Mouse (Mus musculus) right cerebral cortex, postnatal 4 days (tissue): ENCODE results near the gene Lhfpl2.

Experiments used
- DNase-seq: peaks from one replicate; pipeline ENCODE4 v3.0.0-alpha.2; 2022

Gene Lhfpl2

GRCm38 (mm10) chr13:94180477-94181420 lies 123.2 kb downstream of the Lhfpl2 start:
- no peak for DNase-seq

- DNase-seq = no peak
Measured at GRCm38 (mm10) chr13:94182026-94182425, 124.4 kb downstream of the Lhfpl2 start.

- no peak for DNase-seq
Measured at GRCm38 (mm10) chr13:94183372-94184021, 125.9 kb downstream of the Lhfpl2 start.

GRCm38 (mm10) chr13:94184726-94185456 lies 127.3 kb downstream of the Lhfpl2 start:
- DNase-seq = no peak

GRCm38 (mm10) chr13:94185631-94186030 lies 128.0 kb downstream of the Lhfpl2 start:
- no peak for DNase-seq

- DNase-seq = no peak
Measured at GRCm38 (mm10) chr13:94188200-94189086, 130.8 kb downstream of the Lhfpl2 start.

GRCm38 (mm10) chr13:94190386-94190785 lies 132.8 kb downstream of the Lhfpl2 start:
- DNase-seq = no peak

GRCm38 (mm10) chr13:94193227-94193626 lies 135.6 kb downstream of the Lhfpl2 start:
- DNase-seq = no peak

GRCm38 (mm10) chr13:94198616-94199015 lies 141.0 kb downstream of the Lhfpl2 start:
- no peak for DNase-seq

GRCm38 (mm10) chr13:94199829-94200228 lies 142.2 kb downstream of the Lhfpl2 start:
- DNase-seq = no peak

- DNase-seq = no peak
Measured at GRCm38 (mm10) chr13:94205234-94205633, 147.6 kb downstream of the Lhfpl2 start.

- DNase-seq = no peak
Measured at GRCm38 (mm10) chr13:94207973-94208372, 150.4 kb downstream of the Lhfpl2 start.

GRCm38 (mm10) chr13:94208892-94209291 lies 151.3 kb downstream of the Lhfpl2 start:
- no peak for DNase-seq

GRCm38 (mm10) chr13:94211236-94212119 lies 153.9 kb downstream of the Lhfpl2 start:
- DNase-seq = no peak

GRCm38 (mm10) chr13:94212179-94212578 lies 154.6 kb downstream of the Lhfpl2 start:
- no peak for DNase-seq

GRCm38 (mm10) chr13:94212716-94213115 lies 155.1 kb downstream of the Lhfpl2 start:
- no peak for DNase-seq

- peak; percentile 14 for DNase-seq
Measured at GRCm38 (mm10) chr13:94223609-94224008, 166.0 kb downstream of the Lhfpl2 start.

GRCm38 (mm10) chr13:94224717-94225705 lies 167.4 kb downstream of the Lhfpl2 start:
- DNase-seq = no peak

GRCm38 (mm10) chr13:94231871-94232270 lies 174.3 kb downstream of the Lhfpl2 start:
- DNase-seq = no peak

GRCm38 (mm10) chr13:94239488-94239887 lies 181.9 kb downstream of the Lhfpl2 start:
- no peak for DNase-seq
